Mouse (Mus musculus) forebrain, embryonic 12.5 days (tissue): ENCODE results near the gene Adamtsl1. TPM values are rescaled to one million over a fixed set of nuclear protein-coding genes. Genes with fewer than 3 reads are reported as not detected.

Source experiments
- ATAC-seq: fragments of 200-750 bp; cut with Nextera tagmentation; 2 replicates; pipeline ENCODE4 v1.8.0; 2017; ENCODE audit warnings: moderate TSS enrichment; ENCODE audit not compliant: low FRiP score
- H3K27ac ChIP-seq: fragments of 300-500 bp; sonication (generic); 2 replicates; pipeline ENCODE4 v1.5.1; 2016; ENCODE audit warnings: mild to moderate bottlenecking
- H3K27me3 ChIP-seq: fragments of 300-500 bp; sonication (generic); 2 replicates; pipeline ENCODE4 v1.6.1; 2016; ENCODE audit warnings: mild to moderate bottlenecking
- H3K36me3 ChIP-seq: fragments of 300-500 bp; sonication (generic); replicated peaks from 2 replicates; pipeline ENCODE4 v1.6.1; 2016; ENCODE audit warnings: mild to moderate bottlenecking
- H3K4me1 ChIP-seq: fragments of 300-500 bp; sonication (generic); 2 replicates; pipeline ENCODE4 v1.6.1; 2016
- H3K4me2 ChIP-seq: fragments of 300-500 bp; sonication (generic); 2 replicates; pipeline ENCODE4 v1.6.1; 2016; ENCODE audit warnings: mild to moderate bottlenecking, moderate library complexity
- H3K4me3 ChIP-seq: fragments of 300-500 bp; sonication (generic); replicated peaks from 2 replicates; pipeline ENCODE4 v1.5.1; 2016; ENCODE audit warnings: mild to moderate bottlenecking
- H3K9ac ChIP-seq: fragments of 300-500 bp; sonication (generic); 2 replicates; pipeline ENCODE4 v1.6.1; 2016; ENCODE audit warnings: mild to moderate bottlenecking
- H3K9me3 ChIP-seq: fragments of 300-500 bp; sonication (generic); 2 replicates; pipeline ENCODE4 v1.6.1; 2016
- WGBS: fragments of 180-500 bp; shearing (Covaris S2); methylation state at CpG from one replicate; pipeline ENCODE4 v1.1.7; 2016; 5-methylcytosine and 5-hydroxymethylcytosine counted together
- polyA plus RNA-seq: library from polyadenylated mRNA; unstranded; fragments of >200 nt; fragmentation: Nextera tagmentation; extraction: Ambion mirVana; gene quantifications from 2 replicates; pipeline ENCODE4 v1.2.1, GENCODE M21; 2016

The Adamtsl1 gene
- polyA plus RNA-seq, 1 experiment from 2014 or later, result 11.6 TPM

DNA sequence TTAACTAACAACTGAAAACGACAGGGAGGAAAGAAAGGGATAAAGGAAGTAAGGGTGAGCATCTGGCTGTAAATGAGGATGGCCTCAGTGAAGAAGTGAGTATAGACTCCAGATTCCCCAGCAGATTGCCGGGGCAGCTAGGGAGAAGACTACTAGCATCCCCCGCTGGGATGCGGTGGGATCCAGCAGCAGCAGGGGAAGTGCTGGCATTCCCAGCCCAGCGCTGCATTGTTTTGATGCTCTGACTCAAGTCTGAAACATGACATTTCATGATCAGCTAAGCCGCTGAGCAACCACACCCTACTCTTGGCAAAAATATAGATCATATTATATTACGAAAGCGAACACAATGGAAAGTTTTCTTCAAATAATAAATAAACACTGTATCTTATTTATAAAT, 526.9 kb downstream of the Adamtsl1 start:
- 0 out of 2 replicates have a peak, but pooled peaks cover 1% of the 10 kb centered on the region for H3K4me1 ChIP-seq
- H3K4me2 ChIP-seq, result no peak overlapping the region
- no peak overlapping the region for H3K27ac ChIP-seq
- H3K36me3 ChIP-seq, result no peaks in the 10 kb centered on the region
- no peak overlapping the region for H3K9ac ChIP-seq
- ATAC-seq, result no peak
- no peaks in the 10 kb centered on the region for H3K9me3 ChIP-seq
- H3K27me3 ChIP-seq, result no peaks in the 10 kb centered on the region
- WGBS, result 45% methylated on average over 8 of the region's 8 CpGs
- no peak overlapping the region for H3K4me3 ChIP-seq

DNA sequence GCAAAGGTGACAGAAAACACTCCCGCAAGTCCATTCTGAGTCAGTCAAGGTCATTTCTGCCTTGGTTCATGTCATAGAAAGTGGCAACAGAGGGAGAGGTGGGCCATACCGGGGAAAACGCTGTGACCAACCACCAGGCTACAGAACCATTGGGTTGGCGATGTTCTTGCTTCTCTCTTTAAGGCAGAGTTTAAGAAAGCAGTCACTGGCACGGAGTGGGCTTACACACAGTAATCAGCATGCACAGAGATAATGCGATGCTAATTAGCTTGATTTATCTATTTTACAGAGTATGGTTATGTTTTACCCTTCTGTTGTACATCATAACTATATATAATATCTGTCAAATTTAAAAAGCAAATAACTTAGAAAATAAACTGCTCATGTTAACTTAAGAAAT, 531.5 kb downstream of the Adamtsl1 start:
- ATAC-seq, result no peak
- Histone ChIP-seq H3K4me1 (0 out of 2 replicates have a peak, but pooled peaks cover 3% of the 10 kb centered on the region), H3K36me3 (no peaks in the 10 kb centered on the region), H3K4me2 (no peak overlapping the region), H3K9me3 (no peaks in the 10 kb centered on the region), H3K9ac (no peak overlapping the region), H3K27me3 (no peaks in the 10 kb centered on the region), H3K4me3 (no peak overlapping the region), H3K27ac (no peak overlapping the region)
- 91% methylated on average over 6 of the region's 6 CpGs for WGBS

DNA sequence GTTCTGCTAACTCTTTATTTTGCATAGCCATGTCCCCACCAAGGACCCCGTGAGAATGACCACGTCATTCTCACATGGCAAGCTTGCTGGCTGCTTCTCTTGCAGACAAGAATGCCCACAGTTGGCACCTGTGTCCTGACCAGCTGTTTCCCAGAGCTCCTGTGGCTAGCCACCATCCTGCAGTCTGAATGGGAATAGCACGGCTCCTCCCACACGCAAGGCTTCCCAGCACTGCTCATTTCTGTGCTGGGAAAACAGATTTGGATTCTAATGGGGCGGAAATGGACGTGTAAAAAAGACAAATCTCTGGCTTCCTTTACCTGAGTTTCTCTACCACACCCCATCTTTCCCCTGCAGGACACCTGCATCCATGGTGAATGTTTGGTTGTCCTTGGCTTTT, 531.9 kb downstream of the Adamtsl1 start:
- Histone ChIP-seq H3K4me3 (no peak overlapping the region), H3K9ac (no peak overlapping the region), H3K36me3 (no peaks in the 10 kb centered on the region), H3K4me1 (0 out of 2 replicates have a peak, but pooled peaks cover 3% of the 10 kb centered on the region), H3K27me3 (no peaks in the 10 kb centered on the region), H3K27ac (no peak overlapping the region), H3K9me3 (no peaks in the 10 kb centered on the region), H3K4me2 (no peak overlapping the region)
- 65% methylated on average over 6 of the region's 6 CpGs for WGBS
- ATAC-seq, result no peak

DNA sequence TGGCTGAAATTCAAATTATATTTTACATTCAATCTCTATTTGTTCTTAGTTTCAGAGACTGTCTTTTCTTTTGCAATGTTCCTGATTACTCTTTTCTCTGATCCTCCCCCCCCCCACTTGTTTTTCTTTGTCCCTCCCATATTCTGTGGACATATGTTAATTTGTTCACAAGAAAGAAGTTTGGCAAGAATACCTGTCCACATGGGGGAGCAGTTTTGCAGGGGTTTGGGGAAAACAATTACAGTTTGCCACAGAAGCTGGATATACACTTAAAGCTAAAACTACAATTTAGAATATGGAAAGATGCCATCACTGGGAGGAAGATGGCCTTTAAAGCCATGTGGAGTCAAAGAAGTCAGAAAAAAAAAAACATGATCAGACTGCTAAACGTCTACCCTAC, 532.9 kb downstream of the Adamtsl1 start:
- no peak for ATAC-seq
- no peak overlapping the region for H3K9ac ChIP-seq
- H3K4me1 ChIP-seq, result 0 out of 2 replicates have a peak, but pooled peaks cover 3% of the 10 kb centered on the region

DNA sequence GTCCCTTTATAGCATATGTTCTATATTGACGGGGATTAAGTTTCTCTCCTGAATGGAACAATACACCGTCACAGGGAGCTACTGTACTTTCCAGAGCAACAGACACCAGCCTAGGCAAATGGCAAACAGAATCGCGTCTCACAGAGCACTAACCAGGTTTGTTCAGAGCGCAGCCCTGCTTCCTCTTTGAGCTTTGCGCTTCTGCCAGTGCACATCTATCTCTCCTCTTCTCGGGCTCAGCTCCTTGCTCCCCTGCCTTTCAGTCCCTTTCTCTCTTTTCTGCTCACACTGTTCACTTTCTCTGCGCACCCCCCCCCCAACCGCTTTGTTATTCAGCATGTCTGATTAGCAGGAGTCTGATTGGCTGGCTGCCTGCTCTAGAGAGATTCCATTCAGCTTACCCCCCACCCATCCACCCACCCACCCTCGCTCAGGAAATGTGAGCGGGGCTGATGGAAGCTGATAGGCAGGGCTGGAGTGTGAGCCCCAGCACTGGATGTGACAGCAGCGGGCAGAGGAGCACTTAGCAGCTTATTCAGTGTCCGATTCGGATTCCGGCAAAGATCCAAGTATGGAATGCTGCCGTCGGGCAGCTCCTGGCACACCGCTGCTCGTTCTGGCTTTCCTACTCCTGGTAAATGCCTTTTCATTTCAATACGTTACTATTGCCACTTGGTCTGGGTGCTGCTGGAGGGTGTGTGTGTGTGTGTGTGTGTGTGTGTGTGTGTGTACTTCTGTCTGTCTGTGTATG, 539.7 kb downstream of the Adamtsl1 start:
- under 1% methylated on average over 20 of the region's 20 CpGs for WGBS
- H3K9ac ChIP-seq, result peak overlapping the region; percentile 56
- no peaks in the 10 kb centered on the region for H3K36me3 ChIP-seq
- peak; percentile 97 for ATAC-seq
- H3K4me2 ChIP-seq, result peak overlapping the region; percentile 59
- peaks cover 7% of the 10 kb centered on the region for H3K4me1 ChIP-seq
- no peaks in the 10 kb centered on the region for H3K9me3 ChIP-seq
- no peaks in the 10 kb centered on the region for H3K27me3 ChIP-seq
- peak overlapping the region; percentile 44 for H3K4me3 ChIP-seq
- peak overlapping the region; percentile 81 for H3K27ac ChIP-seq

More for the DNA sequence above, 532.9 kb downstream of the Adamtsl1 start:
- Histone ChIP-seq H3K9me3 (no peaks in the 10 kb centered on the region), H3K36me3 (no peaks in the 10 kb centered on the region), H3K4me2 (no peak overlapping the region), H3K4me3 (no peak overlapping the region), H3K27ac (no peak overlapping the region), H3K27me3 (no peaks in the 10 kb centered on the region)
- 90% methylated on average over 1 of the region's 1 CpGs for WGBS

DNA sequence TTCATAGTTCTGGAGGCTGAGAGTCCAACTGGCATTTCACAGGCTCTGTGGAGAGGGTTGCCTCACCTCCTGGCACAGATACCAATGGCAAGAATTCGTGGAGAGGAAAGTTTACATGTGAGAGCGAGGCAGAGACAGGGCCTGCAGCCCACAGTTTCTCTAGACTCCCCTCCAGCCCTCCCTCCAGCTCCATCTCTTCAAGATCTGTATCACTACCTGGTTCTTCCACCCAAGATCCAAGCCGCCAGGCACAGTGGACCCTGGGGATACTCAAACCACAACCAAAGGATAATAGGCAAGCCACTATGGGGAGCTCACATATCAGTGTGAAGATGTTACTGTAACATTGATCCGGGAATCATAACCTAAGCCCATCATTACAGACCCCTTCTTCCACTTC, 546.6 kb downstream of the Adamtsl1 start:
- Histone ChIP-seq H3K9ac (no peak overlapping the region), H3K4me2 (no peak overlapping the region), H3K27me3 (no peaks in the 10 kb centered on the region), H3K36me3 (no peaks in the 10 kb centered on the region), H3K9me3 (no peaks in the 10 kb centered on the region), H3K27ac (no peak overlapping the region), H3K4me3 (no peak overlapping the region), H3K4me1 (no peaks in the 10 kb centered on the region)
- 81% methylated on average over 4 of the region's 4 CpGs for WGBS
- ATAC-seq, result no peak

DNA sequence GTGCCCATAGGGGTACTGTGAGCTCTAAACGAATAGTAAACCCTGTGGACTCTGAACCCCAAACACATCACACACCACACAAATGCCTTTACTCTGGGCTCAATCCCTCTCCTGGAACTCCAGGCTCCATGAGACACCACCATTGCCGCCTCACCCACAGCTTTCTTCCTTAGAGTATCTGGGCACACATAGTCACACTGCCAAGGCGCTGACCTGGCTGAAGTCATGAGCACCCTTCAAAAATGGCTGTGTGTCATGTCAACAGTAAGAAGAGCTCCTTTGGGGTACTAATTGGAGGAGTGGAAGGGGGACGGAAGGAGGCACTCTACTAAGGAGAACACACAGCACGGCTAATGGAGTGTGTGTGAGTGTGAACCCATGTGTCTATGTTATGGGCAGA, 554.4 kb downstream of the Adamtsl1 start:
- H3K27ac ChIP-seq, result no peak overlapping the region
- 88% methylated on average over 5 of the region's 5 CpGs for WGBS

DNA sequence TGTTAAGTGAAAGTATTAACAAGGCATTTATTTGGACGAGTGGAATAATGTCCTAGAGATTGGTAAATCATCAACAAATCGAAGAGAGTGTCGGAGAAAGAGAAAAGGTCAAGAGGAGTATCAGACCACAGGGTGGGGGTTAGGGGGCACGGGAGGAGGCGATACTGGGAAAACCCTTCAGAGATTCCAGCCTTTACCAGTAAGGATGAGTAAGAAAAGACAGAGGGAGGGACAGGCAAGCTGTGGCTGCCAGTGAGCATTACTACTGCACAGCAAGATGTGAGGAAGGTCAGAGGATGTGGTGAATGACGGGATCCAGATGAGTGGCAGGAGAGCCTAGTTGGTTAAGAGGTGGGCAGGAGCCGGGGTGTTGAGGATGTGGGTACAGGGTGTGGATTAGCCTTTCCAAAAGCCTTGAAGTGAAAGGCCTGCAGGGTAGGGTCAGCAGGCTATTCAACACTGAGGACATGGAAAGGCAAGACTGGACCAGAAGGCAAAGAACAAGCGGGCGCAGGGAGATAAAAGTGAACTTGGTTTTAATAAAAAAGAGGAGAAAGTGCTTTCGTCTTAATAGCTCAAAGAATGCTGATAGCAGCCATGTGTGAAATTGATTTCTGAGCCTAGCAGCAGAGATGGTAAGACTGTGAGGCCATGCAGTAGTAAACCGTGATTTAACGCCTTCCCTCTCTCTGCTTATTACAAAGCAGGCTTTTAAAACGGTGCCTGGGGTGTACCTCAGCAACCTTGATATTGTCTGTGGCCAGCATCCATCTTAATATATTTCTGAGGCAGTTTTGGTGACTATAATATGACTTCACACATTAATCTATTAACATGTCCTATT, 555.1 kb downstream of the Adamtsl1 start:
- Histone ChIP-seq H3K27me3 (0 out of 2 replicates have a peak, but pooled peaks cover 3% of the 10 kb centered on the region), H3K36me3 (no peaks in the 10 kb centered on the region), H3K9me3 (no peaks in the 10 kb centered on the region), H3K4me3 (no peak overlapping the region), H3K27ac (no peak overlapping the region), H3K9ac (no peak overlapping the region), H3K4me2 (no peak overlapping the region), H3K4me1 (peaks cover 10% of the 10 kb centered on the region)
- 0 out of 2 replicates have a peak, but pooled peaks have one; percentile 39 for ATAC-seq
- WGBS, result 42% methylated on average over 13 of the region's 13 CpGs

More for the DNA sequence above, 554.4 kb downstream of the Adamtsl1 start:
- Histone ChIP-seq H3K4me3 (no peak overlapping the region), H3K4me2 (no peak overlapping the region), H3K9ac (no peak overlapping the region), H3K9me3 (no peaks in the 10 kb centered on the region), H3K4me1 (peaks cover 10% of the 10 kb centered on the region), H3K36me3 (no peaks in the 10 kb centered on the region), H3K27me3 (0 out of 2 replicates have a peak, but pooled peaks cover 3% of the 10 kb centered on the region)
- no peak for ATAC-seq

DNA sequence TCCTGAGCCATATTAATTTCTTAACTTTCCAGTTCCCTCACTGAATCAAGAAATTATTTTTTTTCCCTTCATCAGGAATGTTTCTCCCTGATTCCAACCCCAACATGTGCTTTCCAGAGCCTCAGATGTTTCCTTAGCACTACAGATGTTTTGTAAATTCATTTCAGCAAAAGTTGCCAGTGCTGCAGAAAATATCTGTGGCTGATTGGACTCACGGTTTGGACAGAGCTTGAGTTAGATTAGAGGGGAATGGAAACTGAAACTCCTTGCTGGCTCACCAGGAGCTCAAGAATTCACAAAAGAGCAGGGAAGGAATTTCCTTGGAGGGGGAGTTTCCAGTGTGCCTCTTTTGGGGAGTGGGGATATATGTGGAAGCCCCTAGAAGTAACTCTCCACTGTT, 560.9 kb downstream of the Adamtsl1 start:
- H3K9me3 ChIP-seq, result no peaks in the 10 kb centered on the region
- H3K4me2 ChIP-seq, result no peak overlapping the region
- no peaks in the 10 kb centered on the region for H3K36me3 ChIP-seq
- no peaks in the 10 kb centered on the region for H3K27me3 ChIP-seq
- no peak overlapping the region for H3K9ac ChIP-seq
- no peak overlapping the region for H3K27ac ChIP-seq
- H3K4me3 ChIP-seq, result no peak overlapping the region
- 37% methylated on average over 1 of the region's 1 CpGs for WGBS
- no peak for ATAC-seq
- H3K4me1 ChIP-seq, result no peaks in the 10 kb centered on the region; the same call in 1 of the 2 replicates

DNA sequence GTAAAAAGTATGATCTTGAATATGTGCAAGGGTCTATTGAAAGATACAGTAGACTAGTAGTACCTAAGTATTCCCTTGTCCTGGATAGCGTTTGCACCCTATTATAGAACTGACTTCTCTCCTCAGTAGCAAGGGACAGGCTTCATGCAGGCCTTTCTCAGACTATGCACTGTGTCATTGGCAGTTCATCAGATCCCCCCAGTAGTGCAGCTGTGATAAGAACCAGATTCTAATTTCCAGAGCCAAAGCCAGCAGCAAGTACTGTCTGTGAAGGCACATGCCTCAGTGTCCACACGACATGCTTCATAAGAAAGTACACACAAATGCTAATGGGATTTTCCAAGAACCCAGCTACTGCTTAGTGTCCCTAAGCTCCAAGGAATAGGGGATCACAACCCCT, 563.4 kb downstream of the Adamtsl1 start:
- H3K4me2 ChIP-seq, result no peak overlapping the region
- no peaks in the 10 kb centered on the region for H3K36me3 ChIP-seq
- 92% methylated on average over 2 of the region's 2 CpGs for WGBS
- H3K9ac ChIP-seq, result no peak overlapping the region
- no peaks in the 10 kb centered on the region for H3K27me3 ChIP-seq
- H3K4me3 ChIP-seq, result no peak overlapping the region
- no peak overlapping the region for H3K27ac ChIP-seq
- ATAC-seq, result no peak
- H3K4me1 ChIP-seq, result no peaks in the 10 kb centered on the region; the same call in 1 of the 2 replicates
- H3K9me3 ChIP-seq, result no peaks in the 10 kb centered on the region

DNA sequence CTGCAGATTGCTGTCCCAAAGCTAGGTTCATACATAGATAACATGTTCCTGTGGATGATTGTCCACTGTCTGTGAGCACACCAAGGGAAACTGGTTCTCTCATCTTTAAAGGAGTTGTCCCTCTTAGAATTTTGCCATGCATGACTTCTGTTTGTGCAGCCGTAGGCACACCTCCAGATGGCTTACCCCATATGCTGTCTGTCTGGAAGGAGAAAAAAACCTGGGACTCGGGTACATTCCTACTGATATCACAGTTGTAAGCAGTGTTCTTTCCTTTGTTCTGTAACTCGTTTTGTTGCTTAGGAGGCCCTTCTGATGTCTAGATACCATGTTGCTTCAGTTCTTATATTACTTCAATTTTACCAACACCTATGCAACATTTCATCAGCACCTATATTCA, 563.9 kb downstream of the Adamtsl1 start:
- ATAC-seq, result no peak
- Histone ChIP-seq H3K27me3 (no peaks in the 10 kb centered on the region), H3K4me2 (no peak overlapping the region), H3K36me3 (no peaks in the 10 kb centered on the region), H3K27ac (no peak overlapping the region), H3K4me1 (no peaks in the 10 kb centered on the region; the same call in 1 of the 2 replicates), H3K9me3 (no peaks in the 10 kb centered on the region), H3K4me3 (no peak overlapping the region), H3K9ac (no peak overlapping the region)
- WGBS, result 76% methylated on average over 3 of the region's 3 CpGs

DNA sequence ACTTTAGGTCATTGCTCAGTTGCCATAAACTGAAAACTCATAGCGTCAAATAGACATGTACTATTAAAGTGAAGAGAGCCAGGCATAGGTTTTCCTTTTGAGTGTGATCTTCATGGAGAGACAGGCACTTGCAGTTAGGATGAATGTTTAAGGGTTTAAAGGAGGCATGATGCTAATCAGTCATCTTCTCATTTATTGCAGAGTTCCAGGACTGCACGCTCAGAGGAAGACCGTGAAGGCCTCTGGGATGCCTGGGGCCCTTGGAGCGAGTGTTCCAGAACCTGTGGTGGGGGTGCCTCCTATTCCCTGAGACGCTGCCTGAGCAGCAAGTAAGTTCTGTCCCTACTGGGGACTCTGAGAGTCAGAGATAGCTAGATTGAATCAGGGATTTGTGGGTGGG, 573.5 kb downstream of the Adamtsl1 start:
- H3K27me3 ChIP-seq, result no peaks in the 10 kb centered on the region
- no peak overlapping the region for H3K27ac ChIP-seq
- H3K36me3 ChIP-seq, result no peaks in the 10 kb centered on the region
- no peak overlapping the region for H3K4me3 ChIP-seq
- no peak for ATAC-seq
- WGBS, result 89% methylated on average over 5 of the region's 5 CpGs
- H3K9me3 ChIP-seq, result no peaks in the 10 kb centered on the region
- no peak overlapping the region for H3K9ac ChIP-seq
- H3K4me2 ChIP-seq, result no peak overlapping the region
- peaks cover 2% of the 10 kb centered on the region; the same call in 1 of the 2 replicates for H3K4me1 ChIP-seq
